Mouse (Mus musculus) small intestine, adult 2 months (tissue): ENCODE data around the gene Sema3e.

Experiments
- CTCF ChIP-seq: fragments of 200-500 bp; IDR thresholded peaks from 2 replicates; pipeline ENCODE4 v1.5.1; 2012; ENCODE audit warnings: low read depth, mild to moderate bottlenecking, control low read depth, inconsistent platforms, low read length, moderate library complexity, mixed read lengths; ENCODE audit not compliant: insufficient replicate concordance, insufficient read length; ENCODE audit errors: extremely low read depth
- POLR2A ChIP-seq: fragments of 200-500 bp; IDR thresholded peaks from 2 replicates; pipeline ENCODE4 v1.6.1; 2012; ENCODE audit warnings: low read depth, mild to moderate bottlenecking, control low read depth, inconsistent platforms, low read length, moderate library complexity

DNA sequence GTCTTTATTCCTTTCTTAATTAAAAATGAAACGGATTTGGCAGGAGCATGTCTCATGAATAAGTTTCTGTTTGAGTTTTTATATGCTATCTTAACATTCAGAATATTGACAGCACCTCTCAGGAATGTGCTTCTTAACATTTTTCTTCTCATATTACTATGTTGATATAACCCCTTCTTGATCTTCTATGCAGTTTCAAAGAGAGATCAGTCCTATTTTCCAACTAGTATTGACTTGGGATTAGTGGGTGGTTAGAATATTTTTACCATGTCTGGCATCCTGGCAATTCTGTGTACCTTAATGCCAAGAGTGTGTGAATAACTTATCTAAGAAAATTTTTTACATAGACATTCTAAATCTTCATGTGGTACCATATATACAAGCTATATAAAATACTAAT is 101.5 kb downstream of the Sema3e start:
- no peak for TF ChIP-seq CTCF
- TF ChIP-seq POLR2A, result no peak
